Mouse (Mus musculus) midbrain, embryonic 12.5 days (tissue): ENCODE results near the gene Cyp4f37. TPM values are rescaled to one million over a fixed set of nuclear protein-coding genes. Genes with fewer than 3 reads are reported as not detected.

Experiments used
- ATAC-seq: fragments of 200-750 bp; cut with Nextera tagmentation; 2 replicates; pipeline ENCODE4 v1.8.0; 2017; ENCODE audit warnings: low read depth, moderate TSS enrichment, moderate library complexity; ENCODE audit not compliant: low FRiP score
- H3K27ac ChIP-seq: fragments of 300-500 bp; sonication (generic); replicated peaks from 2 replicates; pipeline ENCODE4 v1.5.1; 2016; ENCODE audit warnings: mild to moderate bottlenecking
- H3K27me3 ChIP-seq: fragments of 300-500 bp; sonication (generic); 2 replicates; pipeline ENCODE4 v1.6.1; 2016; ENCODE audit warnings: mild to moderate bottlenecking
- H3K36me3 ChIP-seq: fragments of 300-500 bp; sonication (generic); 2 replicates; pipeline ENCODE4 v1.6.1; 2016
- H3K4me1 ChIP-seq: fragments of 300-500 bp; sonication (generic); 2 replicates; pipeline ENCODE4 v1.6.1; 2016
- H3K4me2 ChIP-seq: fragments of 300-500 bp; sonication (generic); replicated peaks from 2 replicates; pipeline ENCODE4 v1.6.1; 2016; ENCODE audit warnings: mild to moderate bottlenecking, moderate library complexity
- H3K4me3 ChIP-seq: fragments of 300-500 bp; sonication (generic); 2 replicates; pipeline ENCODE4 v1.5.1; 2016; ENCODE audit warnings: mild to moderate bottlenecking
- H3K9ac ChIP-seq: fragments of 300-500 bp; sonication (generic); replicated peaks from 2 replicates; pipeline ENCODE4 v1.6.1; 2016; ENCODE audit warnings: mild to moderate bottlenecking, moderate library complexity
- H3K9me3 ChIP-seq: fragments of 300-500 bp; sonication (generic); 2 replicates; pipeline ENCODE4 v1.6.1; 2016; ENCODE audit warnings: mild to moderate bottlenecking
- WGBS: fragments of 180-500 bp; shearing (Covaris S2); methylation state at CpG from one replicate; pipeline ENCODE4 v1.1.7; 2016; 5-methylcytosine and 5-hydroxymethylcytosine counted together
- polyA plus RNA-seq: library from polyadenylated mRNA; unstranded; fragments of >200 nt; fragmentation: Nextera tagmentation; extraction: Ambion mirVana; gene quantifications from 2 replicates; pipeline ENCODE4 v1.2.1, GENCODE M21; 2016

Cyp4f37 gene
- polyA plus RNA-seq, 1 experiment from 2014 or later = not detected

- H3K36me3 ChIP-seq = no peaks in the 10 kb centered on the region
- H3K9me3 ChIP-seq = no peaks in the 10 kb centered on the region
- H3K9ac ChIP-seq = peak overlapping the region; percentile 49
- H3K27ac ChIP-seq = no peak overlapping the region
- peak; percentile 91 for ATAC-seq
- H3K4me2 ChIP-seq = peak overlapping the region; percentile 57
- H3K4me1 ChIP-seq = no peaks in the 10 kb centered on the region
- WGBS = 2% methylated on average over 17 of the region's 17 CpGs
- no peaks in the 10 kb centered on the region for H3K27me3 ChIP-seq
- H3K4me3 ChIP-seq = peak overlapping the region; percentile 43
These were observed 13.8 kb downstream of the Cyp4f37 start for GRCm38 (mm10) chr17:32634972-32635314.

GRCm38 (mm10) chr17:32636341-32636740, 15.2 kb downstream of the Cyp4f37 start:
- no peak overlapping the region for H3K27ac ChIP-seq
- WGBS = 70% methylated on average over 3 of the region's 3 CpGs
- H3K27me3 ChIP-seq = no peaks in the 10 kb centered on the region
- no peaks in the 10 kb centered on the region for H3K9me3 ChIP-seq
- H3K4me3 ChIP-seq = no peak overlapping the region
- no peaks in the 10 kb centered on the region for H3K4me1 ChIP-seq
- H3K36me3 ChIP-seq = no peaks in the 10 kb centered on the region
- H3K9ac ChIP-seq = no peak overlapping the region
- ATAC-seq = no peak
- H3K4me2 ChIP-seq = no peak overlapping the region

- Histone ChIP-seq H3K4me1 (no peaks in the 10 kb centered on the region), H3K27me3 (no peaks in the 10 kb centered on the region), H3K9ac (no peak overlapping the region), H3K4me2 (no peak overlapping the region), H3K4me3 (no peak overlapping the region), H3K27ac (no peak overlapping the region), H3K9me3 (no peaks in the 10 kb centered on the region), H3K36me3 (no peaks in the 10 kb centered on the region)
- WGBS = 84% methylated on average over 2 of the region's 2 CpGs
- ATAC-seq = no peak
These were observed 16.0 kb downstream of the Cyp4f37 start for GRCm38 (mm10) chr17:32637151-32637550.

GRCm38 (mm10) chr17:32646631-32647030, 25.5 kb downstream of the Cyp4f37 start:
- H3K27me3 ChIP-seq = no peaks in the 10 kb centered on the region
- H3K36me3 ChIP-seq = no peaks in the 10 kb centered on the region
- no peak for ATAC-seq
- no peak overlapping the region for H3K4me2 ChIP-seq
- no peak overlapping the region for H3K4me3 ChIP-seq
- no peaks in the 10 kb centered on the region for H3K4me1 ChIP-seq
- H3K9ac ChIP-seq = no peak overlapping the region
- H3K9me3 ChIP-seq = no peaks in the 10 kb centered on the region
- no peak overlapping the region for H3K27ac ChIP-seq
- 82% methylated on average over 4 of the region's 4 CpGs for WGBS

GRCm38 (mm10) chr17:32653860-32654259, 32.8 kb downstream of the Cyp4f37 start:
- Histone ChIP-seq H3K4me2 (no peak overlapping the region), H3K27me3 (no peaks in the 10 kb centered on the region), H3K9ac (no peak overlapping the region), H3K4me1 (no peaks in the 10 kb centered on the region), H3K4me3 (no peak overlapping the region), H3K27ac (no peak overlapping the region), H3K9me3 (no peaks in the 10 kb centered on the region), H3K36me3 (no peaks in the 10 kb centered on the region)
- 87% methylated on average over 4 of the region's 4 CpGs for WGBS
- ATAC-seq = no peak

GRCm38 (mm10) chr17:32657041-32657440, 35.9 kb downstream of the Cyp4f37 start:
- WGBS = 81% methylated on average over 3 of the region's 3 CpGs
- no peaks in the 10 kb centered on the region for H3K9me3 ChIP-seq
- no peaks in the 10 kb centered on the region for H3K4me1 ChIP-seq
- no peak overlapping the region for H3K4me3 ChIP-seq
- H3K36me3 ChIP-seq = no peaks in the 10 kb centered on the region
- ATAC-seq = no peak
- H3K4me2 ChIP-seq = no peak overlapping the region
- no peak overlapping the region for H3K9ac ChIP-seq
- no peaks in the 10 kb centered on the region for H3K27me3 ChIP-seq
- no peak overlapping the region for H3K27ac ChIP-seq

- no peaks in the 10 kb centered on the region for H3K9me3 ChIP-seq
- H3K4me3 ChIP-seq = no peak overlapping the region
- no peak for ATAC-seq
- H3K27ac ChIP-seq = no peak overlapping the region
- no peak overlapping the region for H3K9ac ChIP-seq
- H3K4me2 ChIP-seq = no peak overlapping the region
- 91% methylated on average over 1 of the region's 1 CpGs for WGBS
- no peaks in the 10 kb centered on the region for H3K27me3 ChIP-seq
- H3K36me3 ChIP-seq = no peaks in the 10 kb centered on the region
- H3K4me1 ChIP-seq = no peaks in the 10 kb centered on the region
These were observed 37.1 kb downstream of the Cyp4f37 start for GRCm38 (mm10) chr17:32658246-32658645.

- H3K27me3 ChIP-seq = no peaks in the 10 kb centered on the region
- ATAC-seq = no peak
- H3K4me2 ChIP-seq = no peak within 1 kb of the TSS
- no peak within 1 kb of the TSS for H3K9ac ChIP-seq
- no peaks in the 10 kb centered on the region for H3K36me3 ChIP-seq
- H3K4me3 ChIP-seq = no peak within 1 kb of the TSS
- WGBS = 65% methylated on average over 2 of the region's 2 CpGs
- H3K27ac ChIP-seq = no peak within 1 kb of the TSS
- no peaks in the 10 kb centered on the region for H3K9me3 ChIP-seq
- no peaks in the 10 kb centered on the region for H3K4me1 ChIP-seq
These were observed 37.6 kb downstream of the Cyp4f37 start, which contains the start of gene Cyp4f40 for GRCm38 (mm10) chr17:32658712-32659111. Cyp4f40 (plus strand) TSS chr17:32658900.

GRCm38 (mm10) chr17:32673976-32674375, 52.9 kb downstream of the Cyp4f37 start:
- H3K36me3 ChIP-seq = no peaks in the 10 kb centered on the region
- 0 out of 2 replicates have a peak, but pooled peaks cover 5% of the 10 kb centered on the region for H3K27me3 ChIP-seq
- no peak overlapping the region for H3K9ac ChIP-seq
- H3K4me3 ChIP-seq = no peak overlapping the region
- H3K27ac ChIP-seq = no peak overlapping the region
- 72% methylated on average over 7 of the region's 7 CpGs for WGBS
- H3K4me1 ChIP-seq = no peaks in the 10 kb centered on the region
- no peaks in the 10 kb centered on the region for H3K9me3 ChIP-seq
- no peak for ATAC-seq
- H3K4me2 ChIP-seq = no peak overlapping the region

- Histone ChIP-seq H3K4me1 (no peaks in the 10 kb centered on the region), H3K9me3 (no peaks in the 10 kb centered on the region), H3K27me3 (0 out of 2 replicates have a peak, but pooled peaks cover 3% of the 10 kb centered on the region), H3K4me3 (no peak overlapping the region), H3K27ac (no peak overlapping the region), H3K9ac (no peak overlapping the region), H3K4me2 (peak overlapping the region; percentile 38), H3K36me3 (no peaks in the 10 kb centered on the region)
- WGBS = 34% methylated on average over 21 of the region's 21 CpGs
- no peak for ATAC-seq
These were observed 55.0 kb downstream of the Cyp4f37 start for GRCm38 (mm10) chr17:32676040-32676635.

GRCm38 (mm10) chr17:32680404-32680803, 59.3 kb downstream of the Cyp4f37 start:
- no peak overlapping the region for H3K4me3 ChIP-seq
- no peaks in the 10 kb centered on the region for H3K36me3 ChIP-seq
- H3K4me2 ChIP-seq = no peak overlapping the region
- H3K4me1 ChIP-seq = no peaks in the 10 kb centered on the region; the same call in 1 of the 2 replicates
- H3K27ac ChIP-seq = no peak overlapping the region
- H3K9me3 ChIP-seq = no peaks in the 10 kb centered on the region
- no peak overlapping the region for H3K9ac ChIP-seq
- 34% methylated on average over 2 of the region's 2 CpGs for WGBS
- no peak for ATAC-seq
- no peaks in the 10 kb centered on the region for H3K27me3 ChIP-seq

- Histone ChIP-seq H3K27ac (no peak within 1 kb of the TSS), H3K4me3 (no peak within 1 kb of the TSS), H3K4me2 (no peak within 1 kb of the TSS), H3K9me3 (no peaks in the 10 kb centered on the region), H3K27me3 (no peaks in the 10 kb centered on the region), H3K9ac (no peak within 1 kb of the TSS), H3K36me3 (no peaks in the 10 kb centered on the region), H3K4me1 (no peaks in the 10 kb centered on the region; the same call in none of the 2 replicates)
- ATAC-seq = no peak
- 24% methylated on average over 7 of the region's 7 CpGs for WGBS
These were observed 64.1 kb downstream of the Cyp4f37 start, which contains the start of gene Cyp4f15 for GRCm38 (mm10) chr17:32685048-32685750. Cyp4f15 (plus strand) TSS chr17:32685627.
